Mouse (Mus musculus): Measurements from ENCODE around the gene Haus2. TPM values are rescaled to one million over a fixed set of nuclear protein-coding genes. Genes with fewer than 3 reads are reported as not detected.

Gene Haus2
- total RNA-seq, 2 experiments from 2014 or later = 6.5 to 6.6 TPM

DNA sequence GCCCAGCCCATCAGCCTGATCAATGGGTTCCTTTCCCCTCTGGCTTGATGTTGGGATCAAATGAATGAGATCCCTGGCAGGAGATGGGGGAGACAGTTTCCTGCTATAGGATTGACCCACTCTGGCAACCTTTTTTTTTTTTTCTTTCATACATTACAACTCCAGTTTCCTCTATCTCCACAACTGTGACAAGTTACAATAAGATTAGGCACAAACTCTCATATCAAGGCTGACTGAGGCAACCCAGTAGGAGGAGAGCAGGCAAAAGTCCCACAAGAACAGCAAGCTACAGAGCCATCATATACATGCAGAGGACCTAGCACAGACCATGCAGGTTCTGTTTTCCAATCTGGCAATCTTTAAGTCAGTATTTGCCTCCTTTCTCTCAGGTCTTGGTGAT is 50.1 kb downstream of the Haus2 start:
- intact Hi-C loops (cut with DNase I; ENCODE audit: low total_unique reads) = no loop called here
- DNase-seq = no peak

DNA sequence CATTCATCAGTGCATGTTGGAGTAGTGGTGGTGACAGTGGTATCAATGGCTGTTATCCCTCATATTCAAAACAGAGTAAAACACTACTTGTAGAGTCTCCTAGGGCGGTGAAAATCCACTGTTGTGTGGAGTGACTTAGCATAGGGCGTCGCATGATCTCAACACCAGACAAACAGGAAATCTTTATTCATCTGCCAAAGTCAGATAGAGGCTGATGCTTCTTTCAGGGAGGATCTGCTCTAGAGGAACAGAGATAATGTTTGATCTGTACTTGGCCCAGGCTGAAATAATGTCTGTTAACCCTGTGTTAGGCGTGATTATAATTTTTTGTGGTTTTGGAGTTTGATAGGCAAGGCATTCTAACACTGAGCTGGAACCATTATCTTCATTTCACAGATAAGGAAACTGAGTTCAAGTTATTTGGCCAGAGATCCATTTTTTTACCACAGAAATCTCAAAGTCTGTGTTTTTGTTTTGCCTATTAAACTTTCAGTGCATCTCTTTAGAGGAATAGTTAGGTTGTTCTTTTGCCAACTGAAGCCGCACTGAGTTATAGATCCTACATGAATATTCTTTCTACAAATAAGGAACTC is 51.4 kb downstream of the Haus2 start:
- DNase-seq = no peak
- intact Hi-C loops (cut with DNase I; ENCODE audit: low total_unique reads) = loop anchor here (10.0 kb wide), 1 partner anchor 176 kb away; no protein-coding TSS in a partner anchor

DNA sequence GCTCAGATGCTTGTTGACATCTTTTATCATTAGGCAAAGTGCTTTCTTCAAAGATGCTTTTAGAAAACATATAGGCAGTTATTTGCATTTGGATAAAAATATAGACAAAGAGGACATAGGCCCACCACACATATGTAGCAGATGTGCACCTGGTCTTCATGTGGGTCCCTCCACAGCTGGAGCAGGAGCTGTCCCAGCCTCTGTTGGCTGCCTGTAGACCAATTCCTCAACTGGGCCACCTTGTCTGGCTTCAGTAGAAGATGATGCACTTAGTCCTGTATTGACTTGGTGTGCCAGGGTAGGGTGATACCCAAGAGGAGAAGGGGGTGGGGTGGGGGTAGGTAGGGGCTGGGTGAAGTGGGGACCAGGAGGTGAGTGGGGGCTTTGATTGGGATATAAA is 53.6 kb downstream of the Haus2 start:
- intact Hi-C loops (cut with DNase I; ENCODE audit: low total_unique reads) = loop anchor here (10.0 kb wide), 1 partner anchor 178 kb away; no protein-coding TSS in a partner anchor
- no peak for DNase-seq

DNA sequence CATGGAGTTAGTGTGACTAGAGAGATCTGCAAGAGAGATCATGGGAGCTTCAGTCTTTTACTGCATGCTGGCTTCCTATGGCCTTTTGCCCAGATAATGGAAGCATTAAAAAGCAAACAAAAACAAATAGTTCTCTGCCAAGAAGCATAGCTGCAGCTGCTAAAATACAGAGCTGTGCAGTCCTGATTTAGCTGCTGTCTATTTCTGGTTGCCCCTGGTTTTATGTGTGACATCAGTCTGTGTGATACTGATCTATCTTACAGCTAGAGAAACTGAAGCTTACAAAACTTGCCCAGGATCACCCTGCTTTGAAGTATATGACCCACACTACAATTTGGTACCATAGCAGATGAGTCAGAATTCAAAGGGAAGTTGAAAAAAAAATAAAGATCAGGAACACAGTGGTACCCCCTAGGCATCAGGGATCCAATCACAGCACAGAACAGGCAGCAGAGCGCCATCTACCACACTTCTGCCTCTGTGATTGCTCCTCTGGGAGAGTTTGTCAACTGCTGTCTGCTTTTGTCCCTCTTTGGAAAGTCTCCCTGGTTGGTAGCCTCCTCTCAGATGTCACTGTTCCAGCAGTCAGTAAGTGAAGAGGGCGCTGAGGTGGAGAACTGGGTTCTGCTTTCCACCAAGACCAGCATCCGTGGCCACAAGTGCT is 54.4 kb downstream of the Haus2 start:
- intact Hi-C loops (cut with DNase I; ENCODE audit: low total_unique reads) = loop anchor here (10.0 kb wide), 1 partner anchor 179 kb away; no protein-coding TSS in a partner anchor
- DNase-seq = no peak

GRCm38 (mm10) chr2:120667446-120667845 is 58.3 kb downstream of the Haus2 start:
- intact Hi-C loops (cut with DNase I; ENCODE audit: low total_unique reads) = loop anchor here (10.0 kb wide), 1 partner anchor 183 kb away; no protein-coding TSS in a partner anchor
- no peak for DNase-seq

GRCm38 (mm10) chr2:120670253-120670652 is 61.1 kb downstream of the Haus2 start:
- intact Hi-C loops (cut with DNase I; ENCODE audit: low total_unique reads) = no loop called here

More at GRCm38 (mm10) chr2:120670253-120670652, 61.1 kb downstream of the Haus2 start:
- DNase-seq = no peak

Other genes starting within 250 kb of the Haus2 start
- gene Ganc, start 205.5 kb upstream of the Haus2 start, total RNA-seq (2021) = 10 to 100 TPM; 31.8 to 37.0 TPM
- gene Tmem87a, start 205.3 kb upstream of the Haus2 start, total RNA-seq (2021) = 10 to 100 TPM; 33.0 to 42.5 TPM
- gene Capn3, start 153.4 kb upstream of the Haus2 start, total RNA-seq (2021) = 10 to 100 TPM; 88.0 to 92.1 TPM
- gene Zfp106, start 45.5 kb upstream of the Haus2 start, total RNA-seq (2021) = 100 to 1,000 TPM; 287 to 310 TPM
- gene Snap23, start 41.7 kb upstream of the Haus2 start, total RNA-seq (2021) = 10 to 100 TPM; 43.1 to 47.7 TPM
- gene Lrrc57, start 137 bp downstream of the Haus2 start, total RNA-seq (2021) = 10 to 100 TPM; 10.3 to 13.2 TPM
- gene Stard9, start 19.7 kb downstream of the Haus2 start, total RNA-seq (2021) = 1 to 10 TPM; 8.5 to 8.6 TPM
- 1 to 10 TPM; 5.0 to 5.8 TPM for gene Cdan1, start 240.7 kb downstream of the Haus2 start, total RNA-seq (2021)
- gene Ttbk2, start 241.2 kb downstream of the Haus2 start, total RNA-seq (2021) = 1 to 10 TPM; 7.8 to 8.6 TPM